Mouse (Mus musculus): Measurements from ENCODE around the gene Gm20388.
A peak's percentile ranks its signal among the peaks of the same experiment; 100 is the strongest.

The Gm20388 gene

DNA sequence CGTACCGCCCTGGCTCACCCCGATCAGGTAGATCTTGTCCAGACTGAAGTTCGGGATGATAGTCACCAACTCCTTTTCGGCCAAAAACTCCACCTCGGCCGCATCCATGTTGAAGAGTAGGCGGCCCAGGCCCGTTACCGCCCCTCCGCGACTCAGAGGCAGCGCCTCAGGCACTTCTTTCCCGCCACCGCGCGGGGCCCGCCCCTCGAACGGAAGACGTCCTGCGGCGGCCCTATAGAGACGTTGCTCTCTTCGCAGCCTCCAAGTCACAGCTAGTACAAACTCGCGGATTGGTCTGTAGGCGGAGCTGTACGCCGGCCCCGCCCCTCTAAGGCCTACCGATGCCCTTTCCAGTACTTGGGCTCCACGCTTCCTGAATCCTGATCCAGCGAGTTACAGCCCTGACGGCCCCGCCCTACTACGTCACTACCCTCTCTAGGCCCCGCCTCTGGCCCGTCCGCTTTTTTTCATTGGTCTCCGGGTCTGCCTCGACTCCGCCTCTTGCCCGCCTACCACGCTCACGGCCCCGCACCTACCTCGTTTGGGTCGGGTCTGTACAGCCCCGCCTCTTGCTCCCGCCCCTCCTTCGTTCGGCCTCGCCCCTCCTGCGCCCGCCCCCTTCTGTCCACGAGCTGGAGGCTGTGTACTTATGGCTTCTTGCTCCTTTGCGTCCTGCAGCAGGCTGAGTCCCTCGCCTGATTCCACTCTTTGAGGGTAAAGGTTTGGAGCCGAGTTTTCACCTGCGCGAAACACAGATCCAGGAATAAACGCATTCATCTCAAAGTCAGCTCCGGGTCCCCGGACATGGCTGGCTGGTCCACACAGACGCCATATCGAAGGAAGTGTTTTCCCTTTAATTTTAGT, 678.5 kb downstream of the Gm20388 start, which contains the start of gene Gins2:
Gene Gins2 (minus strand): TSS at position 397 of the 864 bp plus-strand sequence.
- DNase-seq, result peak; percentile 99

DNA sequence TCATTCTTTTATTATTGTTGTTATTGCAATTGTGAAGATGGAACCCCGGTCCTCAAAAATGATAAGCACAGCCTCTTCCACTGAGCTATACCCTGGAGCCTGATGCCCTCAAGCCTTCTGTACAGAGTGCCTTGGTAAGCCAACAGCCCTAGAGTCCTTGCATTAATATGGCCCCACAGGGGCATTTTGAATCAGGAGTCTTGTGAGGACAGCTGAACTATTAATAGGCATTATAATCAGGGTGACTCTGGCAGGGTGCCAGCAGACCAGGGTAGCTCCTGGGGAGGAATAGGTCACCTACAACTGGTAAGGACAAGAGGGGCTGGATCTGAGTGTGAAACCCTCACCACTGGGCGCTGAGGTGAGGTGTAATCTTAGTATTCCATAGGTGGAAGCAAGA, 679.3 kb downstream of the Gm20388 start:
- peak; percentile 39 for DNase-seq

DNA sequence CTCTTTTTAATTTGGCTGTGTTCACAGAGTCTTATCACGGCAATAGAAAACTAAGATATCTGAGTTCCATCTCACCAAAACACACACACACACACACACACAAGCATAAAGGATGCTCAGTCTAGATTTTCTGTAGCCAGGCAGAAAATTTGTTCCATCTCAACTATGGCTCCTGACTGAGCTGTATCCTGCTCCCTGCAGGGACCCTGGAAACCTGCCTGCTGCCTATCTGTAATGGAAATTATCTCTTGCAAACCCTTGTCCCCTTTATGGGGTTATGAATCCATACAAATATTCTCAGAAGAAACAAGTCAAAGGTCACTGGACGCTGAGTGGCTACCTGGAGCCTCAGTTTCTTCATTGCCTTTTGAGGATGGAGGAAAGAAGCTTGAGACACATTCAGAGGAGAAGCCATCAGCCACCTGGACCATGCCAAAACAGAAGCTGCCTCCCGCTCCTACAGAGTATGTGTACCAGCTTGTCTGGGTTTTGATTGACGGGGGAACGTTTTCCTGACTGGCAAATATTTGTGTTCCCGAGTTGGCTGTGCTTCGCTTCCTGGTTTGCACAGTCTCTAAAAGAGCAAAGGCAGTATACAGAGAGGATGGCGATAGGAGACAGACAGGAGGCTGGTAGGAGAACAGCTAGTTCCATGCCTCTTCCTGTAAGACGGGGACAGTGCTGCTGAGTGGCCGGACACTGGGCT, 681.1 kb downstream of the Gm20388 start:
- DNase-seq, result no peak

DNA sequence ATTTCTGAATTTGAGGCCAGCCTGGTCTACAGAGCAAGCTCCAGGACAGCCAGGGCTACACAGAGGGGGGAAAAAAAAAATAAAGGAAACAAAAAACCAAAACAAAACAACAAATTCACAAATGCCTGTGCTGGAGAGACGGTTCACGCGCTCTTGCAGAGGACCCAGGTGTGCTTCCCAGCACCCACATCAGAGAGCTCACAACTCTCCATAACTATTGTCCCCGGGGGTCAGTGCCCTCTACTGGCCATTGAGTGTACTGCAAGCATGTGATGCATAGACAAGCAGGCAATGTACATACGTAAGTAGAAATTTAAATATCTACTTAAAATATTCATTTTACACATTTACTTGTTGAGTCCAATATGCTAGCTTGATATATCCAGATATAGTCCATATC, 683.9 kb downstream of the Gm20388 start:
- peak; percentile 52 for DNase-seq

DNA sequence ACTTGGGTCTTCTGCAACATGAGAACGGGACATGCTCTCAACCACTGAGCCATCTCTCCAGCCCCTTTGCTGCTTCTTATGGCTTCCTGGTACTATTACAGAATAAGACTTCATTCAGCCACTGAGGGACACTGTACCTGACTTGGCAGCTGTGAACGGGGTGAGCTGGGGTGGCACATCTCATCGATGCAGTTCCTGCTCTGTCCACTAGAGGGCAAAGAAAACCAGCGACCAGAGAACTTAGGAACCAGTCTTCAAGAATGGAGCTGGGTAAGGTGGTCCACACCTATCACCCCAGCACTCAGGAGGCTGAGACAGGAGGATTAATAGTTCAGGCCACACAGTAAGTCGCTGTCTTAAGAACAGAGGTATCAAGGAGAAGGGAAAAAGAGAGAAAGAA, 685.3 kb downstream of the Gm20388 start:
- DNase-seq, result peak; percentile 71

DNA sequence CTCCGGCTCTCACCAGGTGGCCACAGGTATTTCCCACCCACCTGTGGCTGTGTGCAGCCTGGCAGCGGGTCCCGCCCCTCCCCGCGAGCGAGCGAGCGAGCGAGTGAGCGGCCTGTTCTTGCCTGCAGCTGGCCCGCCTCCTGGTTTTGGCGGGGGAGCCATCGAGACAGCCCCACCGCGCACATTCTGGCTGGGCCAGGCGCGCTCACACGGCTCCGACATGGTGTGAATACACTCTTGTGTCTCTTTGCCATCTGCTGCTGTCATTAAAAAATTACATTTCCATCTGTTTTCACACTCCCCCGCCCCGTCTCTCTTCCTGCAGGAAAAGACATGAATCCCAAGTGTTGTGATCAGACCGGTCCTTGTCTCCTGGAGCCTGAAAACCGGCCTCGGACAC, 687.9 kb downstream of the Gm20388 start:
- no peak for DNase-seq

DNA sequence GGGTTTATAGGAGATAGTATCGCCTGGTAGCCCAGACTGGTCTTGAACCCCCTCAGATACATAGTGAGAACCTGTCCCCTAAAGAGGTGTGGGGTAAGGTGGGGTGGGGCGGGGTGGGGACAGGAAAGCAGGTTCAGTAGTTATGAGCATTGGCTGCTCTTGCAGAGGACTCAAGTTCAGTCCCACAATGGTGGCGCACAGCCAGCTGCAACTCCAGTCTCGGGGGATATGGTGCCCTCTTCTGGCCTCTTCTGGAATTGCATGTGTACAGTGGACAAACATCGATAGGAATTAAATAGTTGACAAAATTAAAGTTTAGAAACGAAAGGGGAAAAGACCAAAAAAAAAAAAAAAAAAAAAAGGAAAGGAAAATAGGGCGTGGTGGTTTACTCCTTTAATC, 688.9 kb downstream of the Gm20388 start:
- peak; percentile 77 for DNase-seq

DNA sequence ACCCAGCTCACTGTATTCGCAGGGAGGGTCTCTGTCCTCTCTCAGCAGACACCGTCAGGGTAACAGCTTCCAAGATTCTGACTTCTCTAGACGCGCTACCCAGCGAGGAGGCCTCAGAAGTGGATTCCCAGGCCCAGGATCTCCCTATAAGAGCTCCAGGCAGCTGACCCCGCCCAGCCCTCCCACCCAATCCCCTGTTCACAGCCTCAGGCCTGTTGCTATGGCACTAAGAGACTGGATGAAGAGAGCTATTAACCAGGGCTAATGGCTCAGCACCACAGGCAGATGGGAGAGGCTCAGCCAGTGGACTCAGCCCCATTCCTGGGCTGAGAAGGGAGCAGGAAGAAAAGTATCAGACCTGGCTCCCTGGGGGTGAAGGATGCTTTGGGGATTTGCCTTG, 692.0 kb downstream of the Gm20388 start:
- DNase-seq, result no peak

DNA sequence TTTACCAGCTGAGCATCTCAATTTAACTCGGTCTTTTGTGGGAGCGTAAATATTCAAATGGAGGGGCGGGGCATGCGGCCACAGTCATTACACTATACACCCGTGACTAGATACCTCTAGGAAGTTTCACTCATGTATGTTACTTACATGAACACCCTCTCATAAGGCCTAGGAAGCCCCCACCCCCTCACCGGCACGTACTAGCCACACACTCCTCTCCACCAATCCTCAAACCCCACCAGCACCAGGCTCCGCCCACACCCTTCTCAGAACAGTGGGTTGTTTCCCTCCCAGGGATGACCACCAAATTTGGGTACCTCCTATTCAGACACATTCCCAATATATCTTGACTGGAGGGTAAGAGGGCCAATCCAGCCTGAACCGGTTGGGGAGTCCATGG, 696.8 kb downstream of the Gm20388 start:
- DNase-seq, result no peak

DNA sequence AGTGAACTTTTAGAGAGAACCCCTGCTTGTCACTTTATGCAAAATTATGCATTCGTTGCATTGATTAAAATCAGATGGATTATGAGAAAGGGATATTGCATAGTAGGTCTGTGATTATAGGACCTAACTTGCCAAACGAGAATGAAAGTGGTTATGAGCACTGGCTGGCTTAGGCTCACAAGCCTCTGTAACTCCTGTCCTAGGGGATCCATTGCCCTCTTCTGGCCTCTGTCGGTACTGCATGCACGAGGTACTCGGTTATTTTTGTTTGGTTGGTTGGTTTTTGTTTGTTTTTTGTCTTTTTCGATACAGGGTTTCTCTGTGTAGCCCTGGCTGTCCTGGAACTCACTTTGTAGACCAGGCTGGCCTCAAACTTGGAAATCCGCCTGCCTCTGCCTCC, 697.2 kb downstream of the Gm20388 start:
- peak; percentile 77 for DNase-seq

DNA sequence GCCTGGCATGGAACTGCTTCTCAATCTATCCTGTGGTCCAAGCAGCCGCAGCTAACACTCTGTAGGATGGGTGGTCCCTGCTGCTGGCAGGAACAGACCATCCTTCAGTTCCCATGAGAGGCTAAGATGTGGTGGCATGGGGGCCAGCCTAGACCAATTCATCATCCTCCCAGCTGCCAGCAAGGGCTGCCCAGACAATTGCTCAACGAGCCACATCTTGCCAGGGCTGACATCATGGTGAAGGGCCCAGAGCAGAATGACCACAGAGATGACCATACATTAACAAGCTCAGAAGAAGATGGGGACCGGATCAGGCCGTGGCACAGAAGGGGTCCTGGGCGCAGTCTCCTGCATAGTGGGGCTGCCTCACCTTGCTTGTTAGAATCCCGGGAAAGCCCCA, 700.2 kb downstream of the Gm20388 start:
- DNase-seq, result no peak

DNA sequence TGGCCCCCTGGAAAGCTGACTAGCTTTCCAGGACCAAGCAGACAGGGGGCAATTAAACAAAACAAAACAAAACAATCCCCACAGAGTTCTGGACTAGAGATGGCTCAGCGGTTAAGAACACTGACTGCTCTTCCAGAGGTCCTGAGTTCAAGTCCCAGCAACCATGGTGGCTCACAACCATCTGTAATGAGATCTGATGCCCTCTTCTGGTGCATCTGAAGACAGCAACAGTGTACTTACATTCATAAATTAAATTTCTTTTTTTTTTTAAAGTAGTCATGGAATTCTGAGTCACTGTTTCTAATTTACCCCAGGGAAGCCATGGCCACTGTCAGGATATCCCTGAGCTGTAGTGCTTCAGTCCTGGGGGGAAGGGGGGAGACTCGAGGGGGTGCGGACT, 703.9 kb downstream of the Gm20388 start:
- DNase-seq, result no peak

DNA sequence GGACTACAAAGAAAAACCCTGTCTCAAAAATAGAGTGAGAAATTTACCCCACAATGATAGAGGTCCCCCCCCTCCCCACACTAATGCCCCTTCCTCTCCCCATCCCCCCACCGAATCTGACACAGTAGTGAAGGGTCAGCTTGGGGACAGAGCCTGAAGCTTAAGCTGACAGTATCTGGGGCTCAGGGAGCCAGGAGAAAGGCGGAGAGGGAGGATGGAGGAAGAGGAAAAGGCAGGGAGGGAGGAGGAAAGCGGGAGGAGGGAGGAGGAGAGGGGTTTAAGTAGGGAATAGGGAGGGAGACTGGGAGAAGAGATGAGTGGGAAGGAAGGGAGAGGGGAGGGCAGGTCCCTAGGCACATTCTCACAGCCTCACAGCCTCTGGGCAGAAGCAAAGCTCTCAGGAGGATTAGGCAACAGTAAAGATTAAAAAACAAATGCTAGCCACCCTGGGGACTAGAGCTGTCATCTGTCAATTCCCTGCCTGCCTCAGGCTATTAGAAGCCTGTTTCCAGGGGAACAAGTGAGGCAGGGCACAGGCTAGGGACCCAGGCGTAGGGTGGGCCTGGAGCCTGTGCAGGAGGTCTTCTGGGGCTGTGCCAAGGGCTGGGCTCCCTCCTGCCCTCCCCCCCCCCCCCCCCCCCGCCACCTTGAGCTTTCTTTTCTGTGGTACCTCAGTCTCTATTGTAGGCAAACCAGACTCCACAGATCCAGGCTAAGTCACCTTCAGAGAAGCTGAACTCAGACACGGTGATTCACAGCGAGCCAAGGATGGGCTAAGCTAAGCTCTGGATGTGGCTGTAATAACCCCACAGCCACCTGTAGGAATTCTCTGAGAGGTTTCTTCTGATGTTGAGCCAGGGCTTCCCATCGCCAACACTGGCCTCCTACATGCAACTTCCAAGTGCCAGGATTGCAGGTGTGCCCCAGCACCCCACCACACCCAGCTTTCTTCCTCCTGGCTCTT, 706.3 kb downstream of the Gm20388 start:
- DNase-seq, result no peak

DNA sequence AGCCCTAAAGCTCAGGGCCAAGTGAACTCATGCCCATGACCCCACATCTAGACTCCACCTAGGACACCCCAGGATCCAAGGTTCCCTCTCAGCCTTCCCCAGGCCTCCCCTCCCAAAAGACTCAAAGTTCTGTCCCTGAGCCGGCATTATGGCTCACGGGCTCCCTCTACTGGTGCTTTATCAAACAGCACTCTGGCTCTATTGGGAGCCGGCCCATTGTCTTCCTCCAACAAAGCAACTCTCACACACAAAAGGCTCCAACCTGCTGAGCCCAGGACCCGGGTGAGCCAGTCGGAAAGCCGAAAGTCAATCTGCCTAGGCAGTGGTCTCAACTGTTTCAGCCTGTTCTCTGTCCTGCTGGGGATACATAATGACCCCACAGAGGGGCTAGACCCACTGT, 707.5 kb downstream of the Gm20388 start:
- peak; percentile 68 for DNase-seq

DNA sequence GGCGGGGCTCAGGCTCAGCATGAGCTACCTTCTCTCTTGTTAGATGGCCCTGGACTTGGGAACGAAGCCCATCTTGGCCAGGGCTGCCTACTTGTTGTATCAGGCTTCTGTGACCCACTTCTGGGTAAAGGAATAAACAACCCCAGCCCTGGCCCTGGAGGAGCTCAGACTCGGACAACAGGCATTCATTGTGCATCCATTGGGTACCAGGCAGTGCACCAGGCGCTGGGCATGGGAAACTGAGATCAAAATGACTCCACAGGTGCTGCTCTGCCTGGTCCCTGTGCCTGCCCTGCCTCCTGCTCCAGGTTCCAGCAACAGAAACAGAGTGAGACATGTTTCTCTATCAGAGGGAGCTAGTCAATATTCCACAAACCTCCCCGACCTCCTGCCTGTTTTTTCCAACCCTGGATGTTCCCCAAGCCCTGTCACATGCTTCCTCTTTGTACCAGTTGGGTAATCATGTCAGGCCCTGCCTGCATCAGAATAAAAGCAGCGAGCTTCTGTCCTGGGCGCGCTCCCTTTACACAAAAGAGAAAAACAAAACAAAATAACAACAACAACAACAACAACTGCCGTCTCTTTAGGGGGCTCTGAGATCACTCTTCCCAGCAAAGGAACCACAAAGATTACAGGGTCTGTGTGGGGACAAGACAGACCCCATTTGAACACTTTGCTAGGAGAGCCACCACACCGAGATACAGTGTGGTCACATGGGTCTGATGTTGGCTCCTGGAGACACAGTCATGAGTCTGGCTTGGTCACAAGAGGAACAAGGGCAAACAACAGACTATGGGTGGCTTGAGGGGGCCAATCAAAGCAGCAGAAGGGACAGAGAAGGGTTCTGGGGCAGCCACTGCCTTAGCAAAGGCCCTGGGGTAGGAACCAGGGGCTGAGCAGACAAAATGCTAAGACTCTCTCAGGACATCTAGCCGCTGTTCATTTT, 708.9 kb downstream of the Gm20388 start:
- DNase-seq, result no peak

DNA sequence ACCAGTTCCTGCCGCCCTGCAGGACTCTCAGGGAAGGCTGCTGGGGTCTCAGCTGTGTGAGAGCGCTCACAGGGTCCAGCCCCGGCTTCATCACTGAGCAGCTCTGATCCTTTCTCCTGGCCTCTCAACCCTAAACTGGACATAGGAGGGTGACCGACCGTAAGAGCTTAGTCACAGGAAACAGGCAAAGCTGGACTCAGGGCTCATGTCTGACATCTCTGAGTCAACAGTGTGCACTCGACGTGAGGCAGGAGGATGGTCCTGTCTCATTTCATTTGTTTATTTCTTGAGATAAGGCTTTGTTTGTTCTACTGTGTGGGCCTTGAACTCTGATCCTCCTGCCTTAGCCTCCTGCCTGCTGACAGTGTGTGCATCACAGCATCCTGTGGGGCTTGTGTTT, 709.8 kb downstream of the Gm20388 start:
- no peak for DNase-seq

DNA sequence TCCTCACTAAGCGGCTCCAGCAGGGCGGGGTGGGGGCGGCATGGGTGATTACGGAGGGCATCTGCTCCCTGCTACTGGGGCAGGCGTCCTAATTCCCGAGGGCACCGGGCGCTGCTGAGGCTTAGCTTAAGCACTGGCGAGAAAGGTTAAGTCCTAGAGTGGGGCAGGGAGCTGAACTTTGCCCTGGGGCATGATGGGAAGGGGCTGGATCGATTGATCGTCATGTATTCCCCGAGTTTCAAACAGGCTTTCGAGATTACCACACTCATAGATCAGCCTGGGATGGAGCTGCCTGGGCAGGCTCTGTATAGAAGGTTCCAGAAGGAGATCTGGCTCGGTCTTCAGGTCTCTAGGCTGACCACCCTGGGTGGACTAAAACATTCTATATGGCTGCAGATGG, 711.5 kb downstream of the Gm20388 start:
- DNase-seq, result no peak

DNA sequence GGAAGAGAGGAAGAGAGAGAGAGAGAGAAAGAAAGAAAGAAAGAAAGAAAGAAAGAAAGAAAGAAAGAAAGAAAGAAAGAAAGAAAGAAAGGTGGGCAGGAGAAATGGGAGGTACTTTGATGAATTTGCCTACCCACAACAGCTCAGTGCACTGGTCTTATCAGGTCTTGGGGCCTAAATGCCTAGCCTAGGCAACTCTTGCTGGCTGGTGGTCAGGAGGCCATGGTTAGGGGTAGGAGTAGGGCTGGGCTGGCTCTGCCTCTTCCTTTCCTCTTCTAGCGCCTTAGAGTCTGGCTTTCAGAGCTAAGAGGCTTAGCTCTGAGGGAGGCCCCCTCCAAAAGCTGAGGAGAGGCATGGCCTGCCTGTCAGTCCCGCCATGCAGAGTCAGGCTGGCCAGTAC, 713.0 kb downstream of the Gm20388 start:
- no peak for DNase-seq

DNA sequence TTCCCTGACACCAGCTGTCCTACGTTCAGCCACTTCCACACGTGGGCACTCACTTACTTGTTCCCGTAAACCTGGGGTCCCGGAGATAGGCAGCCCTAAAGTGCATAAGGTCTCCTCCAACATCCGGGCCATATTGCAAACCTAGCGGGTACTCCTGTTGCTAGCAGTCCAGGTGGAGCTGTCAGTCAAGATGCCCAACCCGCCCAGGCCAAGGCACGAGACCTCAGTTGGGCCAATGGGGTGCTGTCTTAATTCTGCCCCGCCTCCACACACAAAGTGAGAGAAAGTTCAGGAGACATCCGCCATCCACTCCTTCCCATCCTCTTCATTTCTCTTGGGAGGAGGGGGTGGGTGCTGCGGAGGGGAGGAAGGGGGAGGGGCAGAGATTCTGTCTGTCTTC, 715.8 kb downstream of the Gm20388 start:
- no peak for DNase-seq

DNA sequence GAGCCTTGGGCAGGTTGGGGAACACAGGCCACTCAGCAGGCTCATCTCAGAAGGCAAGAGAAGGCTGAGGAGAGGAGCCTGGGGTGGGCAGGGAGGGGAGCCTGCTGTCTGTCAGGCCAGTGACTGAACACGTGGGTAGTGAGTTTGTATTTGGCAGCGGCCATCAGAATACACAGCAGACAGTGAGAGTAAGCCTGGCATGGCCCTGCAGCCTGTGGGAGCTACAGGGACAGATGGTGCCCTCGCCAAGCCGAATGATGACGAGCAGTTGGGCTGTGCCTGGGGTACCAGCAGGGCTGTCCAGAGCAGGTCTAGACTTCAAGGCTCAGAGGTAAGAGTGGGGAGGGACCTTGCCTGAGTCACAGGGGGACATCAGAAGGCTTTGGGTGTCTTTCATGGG, 716.7 kb downstream of the Gm20388 start:
- DNase-seq, result no peak

DNA sequence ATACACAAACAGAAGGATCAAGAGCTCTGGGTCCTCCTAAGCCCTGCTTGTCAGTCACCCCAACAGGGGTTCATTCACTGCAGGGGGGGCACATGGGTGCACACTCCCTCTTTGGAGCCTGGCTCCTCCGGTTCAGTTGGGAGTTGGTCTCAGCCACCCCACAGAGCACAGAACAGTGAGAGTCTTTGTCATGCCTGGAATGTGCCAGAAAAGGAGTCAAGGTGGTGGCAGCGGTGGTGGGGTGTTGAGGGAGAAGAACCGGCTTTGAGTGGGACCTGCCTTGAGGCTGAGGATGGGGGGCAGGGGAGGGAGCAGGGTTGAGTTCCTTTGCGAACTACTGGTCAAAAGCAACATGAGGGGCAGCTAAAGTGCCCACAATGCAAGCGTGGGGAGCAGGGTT, 719.4 kb downstream of the Gm20388 start:
- DNase-seq, result no peak

DNA sequence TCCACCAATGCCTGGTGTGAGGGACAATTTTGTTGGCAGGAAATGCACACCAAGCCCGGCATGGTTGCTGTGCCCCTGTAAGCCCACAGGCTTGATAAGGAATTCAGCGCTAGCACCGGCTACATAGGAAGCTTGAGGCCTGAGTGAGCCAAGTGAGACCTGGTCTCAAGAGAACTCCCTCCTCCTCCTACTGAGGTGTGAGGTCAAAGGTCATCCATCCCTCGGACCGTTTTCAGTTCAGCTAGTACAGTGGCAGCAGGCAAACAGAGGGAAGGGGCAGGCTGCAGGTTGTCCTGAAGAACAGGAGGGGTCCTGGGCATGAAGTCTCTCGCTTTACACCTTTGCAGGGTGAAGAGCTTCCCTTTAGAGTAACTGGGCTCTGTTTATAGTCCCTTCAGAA, 720.2 kb downstream of the Gm20388 start:
- DNase-seq, result no peak

Measured in liver (tissue).